Mouse (Mus musculus): ENCODE data around the gene Gm2a. TPM values are rescaled to one million over a fixed set of nuclear protein-coding genes. Genes with fewer than 3 reads are reported as not detected.

The Gm2a gene
- polyA plus RNA-seq, 1 experiment from 2014 or later = 32.6 TPM

GRCm38 (mm10) chr11:55116004-55116403 lies 18.1 kb downstream of the Gm2a start:
- Histone ChIP-seq H3K9me3 (replicated peaks; ENCODE audit: control insufficient read depth, low read length) (no peaks in the 10 kb centered on the region), H3K36me3 (ENCODE audit: control insufficient read depth, insufficient read depth) (no peaks in the 10 kb centered on the region), H3K27me3 (ENCODE audit: control insufficient read depth, insufficient read depth, low read depth, low read length) (no peaks in the 10 kb centered on the region), H3K4me3 (ENCODE audit: low read depth, low read length) (no peak overlapping the region), H3K27ac (ENCODE audit: low read length) (no peak overlapping the region), H3K4me1 (ENCODE audit: control insufficient read depth, low read depth, low read length) (no peaks in the 10 kb centered on the region; the same call in 1 of the 2 replicates), H3K4me2 (ENCODE audit: low read depth, low read length) (no peak overlapping the region), H3K9ac (ENCODE audit: low read depth, low read length) (no peak overlapping the region)
- no peak for ATAC-seq (ENCODE audit: low read depth)
- WGBS (ENCODE audit: insufficient replicate concordance) = 57% methylated on average over 3 of the region's 3 CpGs

DNA sequence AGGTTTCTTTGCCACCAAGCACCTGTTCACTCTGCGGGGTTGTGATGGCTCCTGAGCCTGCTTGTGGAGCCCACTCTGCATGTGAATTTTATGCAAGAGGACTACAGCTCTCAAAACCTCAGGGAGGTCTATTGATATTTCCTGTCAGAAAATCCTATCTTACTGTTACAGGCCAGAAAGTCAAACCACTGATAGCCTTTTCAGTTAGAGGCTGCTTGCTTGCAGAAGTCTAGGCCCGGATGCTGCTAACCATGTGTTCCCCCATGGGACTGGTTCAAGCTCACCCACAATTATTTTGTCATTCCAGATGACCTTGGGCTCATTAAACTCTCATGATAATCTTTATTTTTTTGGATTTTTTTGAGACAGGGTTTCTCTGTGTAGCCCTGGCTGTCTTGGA lies 19.1 kb downstream of the Gm2a start:
- Histone ChIP-seq H3K9ac (ENCODE audit: low read depth, low read length) (no peak overlapping the region), H3K27me3 (ENCODE audit: control insufficient read depth, insufficient read depth, low read depth, low read length) (no peaks in the 10 kb centered on the region), H3K9me3 (replicated peaks; ENCODE audit: control insufficient read depth, low read length) (no peaks in the 10 kb centered on the region), H3K4me3 (ENCODE audit: low read depth, low read length) (no peak overlapping the region), H3K4me2 (ENCODE audit: low read depth, low read length) (no peak overlapping the region), H3K4me1 (ENCODE audit: control insufficient read depth, low read depth, low read length) (no peaks in the 10 kb centered on the region; the same call in 1 of the 2 replicates), H3K27ac (ENCODE audit: low read length) (no peak overlapping the region), H3K36me3 (ENCODE audit: control insufficient read depth, insufficient read depth) (no peaks in the 10 kb centered on the region)
- ATAC-seq (ENCODE audit: low read depth) = no peak
- WGBS (ENCODE audit: insufficient replicate concordance) = 30% methylated on average over 2 of the region's 2 CpGs

- Histone ChIP-seq H3K4me2 (ENCODE audit: low read depth, low read length) (no peak overlapping the region), H3K9ac (ENCODE audit: low read depth, low read length) (no peak overlapping the region), H3K4me1 (ENCODE audit: control insufficient read depth, low read depth, low read length) (no peaks in the 10 kb centered on the region; the same call in 1 of the 2 replicates), H3K27me3 (ENCODE audit: control insufficient read depth, insufficient read depth, low read depth, low read length) (no peaks in the 10 kb centered on the region), H3K27ac (ENCODE audit: low read length) (no peak overlapping the region; the same call in 1 of the 2 replicates), H3K9me3 (replicated peaks; ENCODE audit: control insufficient read depth, low read length) (no peaks in the 10 kb centered on the region), H3K4me3 (ENCODE audit: low read depth, low read length) (no peak overlapping the region), H3K36me3 (ENCODE audit: control insufficient read depth, insufficient read depth) (no peaks in the 10 kb centered on the region)
- no peak for ATAC-seq (ENCODE audit: low read depth)
Observed at GRCm38 (mm10) chr11:55120279-55120678, 22.4 kb downstream of the Gm2a start.

DNA sequence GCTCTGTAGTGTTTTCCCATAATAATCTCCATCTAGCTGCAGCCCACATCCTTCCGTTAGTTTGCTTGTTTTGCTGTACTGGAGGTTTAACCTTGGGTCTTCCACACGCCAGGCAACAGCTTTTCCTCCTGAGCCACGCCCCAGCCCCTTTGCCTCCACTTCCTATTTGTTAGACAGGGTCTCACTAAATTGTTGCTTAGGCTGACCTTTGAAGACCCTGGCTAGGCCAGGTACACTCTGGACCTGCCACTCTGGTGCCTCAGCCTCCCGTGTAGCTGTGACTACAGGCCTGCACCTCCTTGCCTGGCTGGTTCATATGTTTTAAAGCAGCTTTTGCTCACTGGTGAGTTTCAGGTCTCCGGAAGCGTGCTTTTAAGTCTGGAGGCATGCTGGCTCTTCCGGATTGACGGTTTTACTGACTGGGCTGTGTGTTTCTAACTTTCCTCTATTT lies 22.9 kb downstream of the Gm2a start:
- H3K4me3 ChIP-seq (ENCODE audit: low read depth, low read length) = no peak overlapping the region
- no peaks in the 10 kb centered on the region for H3K27me3 ChIP-seq (ENCODE audit: control insufficient read depth, insufficient read depth, low read depth, low read length)
- no peaks in the 10 kb centered on the region for H3K36me3 ChIP-seq (ENCODE audit: control insufficient read depth, insufficient read depth)
- no peaks in the 10 kb centered on the region; the same call in 1 of the 2 replicates for H3K4me1 ChIP-seq (ENCODE audit: control insufficient read depth, low read depth, low read length)
- no peaks in the 10 kb centered on the region for H3K9me3 ChIP-seq (replicated peaks; ENCODE audit: control insufficient read depth, low read length)
- 33% methylated on average over 8 of the region's 8 CpGs for WGBS (ENCODE audit: insufficient replicate concordance)
- H3K27ac ChIP-seq (ENCODE audit: low read length) = peak overlapping the region; percentile 18
- 0 out of 2 replicates have a peak, but pooled peaks have one; percentile 16 for ATAC-seq (ENCODE audit: low read depth)
- no peak overlapping the region for H3K4me2 ChIP-seq (ENCODE audit: low read depth, low read length)
- no peak overlapping the region for H3K9ac ChIP-seq (ENCODE audit: low read depth, low read length)

DNA sequence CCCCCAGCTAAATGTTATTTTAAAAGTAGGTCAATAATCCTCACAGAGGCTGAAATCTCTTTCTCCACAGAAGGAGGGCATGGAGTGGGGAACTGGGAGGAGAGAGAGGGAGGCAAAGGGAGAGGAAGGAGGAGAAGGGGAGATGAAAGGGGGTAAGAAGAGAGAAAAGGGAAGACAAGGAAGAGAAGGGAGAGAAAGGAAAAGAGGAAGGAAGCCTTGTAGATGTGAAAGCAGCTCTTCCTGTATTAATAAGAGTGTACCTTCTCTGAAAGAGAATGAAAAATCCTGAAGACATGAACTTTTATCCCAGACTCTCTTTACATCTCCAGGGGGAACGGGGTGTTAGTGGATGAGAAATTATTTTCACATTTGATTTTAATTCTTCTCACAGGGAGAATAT lies 23.5 kb downstream of the Gm2a start:
- Histone ChIP-seq H3K4me2 (ENCODE audit: low read depth, low read length) (no peak overlapping the region), H3K9me3 (replicated peaks; ENCODE audit: control insufficient read depth, low read length) (no peaks in the 10 kb centered on the region), H3K4me3 (ENCODE audit: low read depth, low read length) (no peak overlapping the region), H3K27me3 (ENCODE audit: control insufficient read depth, insufficient read depth, low read depth, low read length) (no peaks in the 10 kb centered on the region), H3K4me1 (ENCODE audit: control insufficient read depth, low read depth, low read length) (no peaks in the 10 kb centered on the region; the same call in 1 of the 2 replicates), H3K9ac (ENCODE audit: low read depth, low read length) (no peak overlapping the region), H3K27ac (ENCODE audit: low read length) (peak overlapping the region; percentile 13), H3K36me3 (ENCODE audit: control insufficient read depth, insufficient read depth) (no peaks in the 10 kb centered on the region)
- 59% methylated on average over 1 of the region's 1 CpGs for WGBS (ENCODE audit: insufficient replicate concordance)
- ATAC-seq (ENCODE audit: low read depth) = no peak

GRCm38 (mm10) chr11:55126663-55127062 lies 28.7 kb downstream of the Gm2a start:
- 31% methylated on average over 3 of the region's 3 CpGs for WGBS (ENCODE audit: insufficient replicate concordance)
- no peaks in the 10 kb centered on the region for H3K27me3 ChIP-seq (ENCODE audit: control insufficient read depth, insufficient read depth, low read depth, low read length)
- no peak overlapping the region for H3K4me3 ChIP-seq (ENCODE audit: low read depth, low read length)
- H3K27ac ChIP-seq (ENCODE audit: low read length) = no peak overlapping the region
- no peak overlapping the region for H3K9ac ChIP-seq (ENCODE audit: low read depth, low read length)
- peaks cover 6% of the 10 kb centered on the region for H3K4me1 ChIP-seq (ENCODE audit: control insufficient read depth, low read depth, low read length)
- no peaks in the 10 kb centered on the region for H3K9me3 ChIP-seq (replicated peaks; ENCODE audit: control insufficient read depth, low read length)
- ATAC-seq (ENCODE audit: low read depth) = peak; percentile 59
- no peak overlapping the region for H3K4me2 ChIP-seq (ENCODE audit: low read depth, low read length)
- no peaks in the 10 kb centered on the region for H3K36me3 ChIP-seq (ENCODE audit: control insufficient read depth, insufficient read depth)

GRCm38 (mm10) chr11:55127937-55128336 lies 30.0 kb downstream of the Gm2a start:
- Histone ChIP-seq H3K9me3 (replicated peaks; ENCODE audit: control insufficient read depth, low read length) (no peaks in the 10 kb centered on the region), H3K27ac (ENCODE audit: low read length) (no peak overlapping the region), H3K4me2 (ENCODE audit: low read depth, low read length) (no peak overlapping the region), H3K27me3 (ENCODE audit: control insufficient read depth, insufficient read depth, low read depth, low read length) (no peaks in the 10 kb centered on the region), H3K9ac (ENCODE audit: low read depth, low read length) (no peak overlapping the region), H3K4me3 (ENCODE audit: low read depth, low read length) (no peak overlapping the region), H3K4me1 (ENCODE audit: control insufficient read depth, low read depth, low read length) (peaks cover 6% of the 10 kb centered on the region), H3K36me3 (ENCODE audit: control insufficient read depth, insufficient read depth) (no peaks in the 10 kb centered on the region)
- ATAC-seq (ENCODE audit: low read depth) = no peak
- WGBS (ENCODE audit: insufficient replicate concordance) = 46% methylated on average over 6 of the region's 6 CpGs

- no peak overlapping the region for H3K4me3 ChIP-seq (ENCODE audit: low read depth, low read length)
- WGBS (ENCODE audit: insufficient replicate concordance) = 41% methylated on average over 3 of the region's 3 CpGs
- H3K9me3 ChIP-seq (replicated peaks; ENCODE audit: control insufficient read depth, low read length) = no peaks in the 10 kb centered on the region
- H3K36me3 ChIP-seq (ENCODE audit: control insufficient read depth, insufficient read depth) = no peaks in the 10 kb centered on the region
- H3K9ac ChIP-seq (ENCODE audit: low read depth, low read length) = no peak overlapping the region
- no peaks in the 10 kb centered on the region for H3K27me3 ChIP-seq (ENCODE audit: control insufficient read depth, insufficient read depth, low read depth, low read length)
- no peak overlapping the region for H3K4me2 ChIP-seq (ENCODE audit: low read depth, low read length)
- peaks cover 6% of the 10 kb centered on the region for H3K4me1 ChIP-seq (ENCODE audit: control insufficient read depth, low read depth, low read length)
- no peak for ATAC-seq (ENCODE audit: low read depth)
- H3K27ac ChIP-seq (ENCODE audit: low read length) = no peak overlapping the region
Observed at GRCm38 (mm10) chr11:55128411-55128810, 30.5 kb downstream of the Gm2a start.

DNA sequence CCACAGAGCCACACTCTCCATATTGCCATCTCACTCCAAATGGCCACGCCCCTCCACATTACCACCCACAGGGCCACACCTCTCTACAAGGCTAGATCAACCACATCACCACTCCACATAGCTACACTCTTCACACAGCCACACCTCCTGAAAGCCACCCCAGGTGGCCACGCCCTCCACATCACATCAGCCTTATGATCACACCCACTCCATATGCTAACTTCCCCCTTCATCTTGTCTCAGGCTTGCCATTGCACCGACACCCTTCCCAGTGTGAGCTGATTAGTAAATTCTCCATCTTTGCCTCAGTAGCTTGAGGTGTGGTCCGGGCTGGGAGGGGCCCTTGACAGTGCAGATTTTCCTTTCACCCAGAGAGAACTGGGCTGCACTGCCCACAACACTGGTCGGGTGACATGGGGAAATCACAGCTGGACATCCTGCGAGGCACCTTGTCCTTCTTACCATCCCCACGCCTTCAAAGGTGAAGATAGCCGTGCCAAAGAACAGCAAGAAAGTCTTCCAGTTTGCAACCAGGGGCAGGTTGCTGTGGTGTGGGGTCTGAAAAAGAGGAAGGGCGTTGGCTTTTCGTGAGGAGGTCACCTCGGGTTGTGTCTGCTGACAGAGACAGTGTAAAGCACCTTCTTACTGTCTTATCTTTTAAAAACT lies 33.3 kb downstream of the Gm2a start:
- H3K9ac ChIP-seq (ENCODE audit: low read depth, low read length) = no peak overlapping the region
- H3K4me1 ChIP-seq (ENCODE audit: control insufficient read depth, low read depth, low read length) = peaks cover 6% of the 10 kb centered on the region
- H3K4me3 ChIP-seq (ENCODE audit: low read depth, low read length) = no peak overlapping the region
- WGBS (ENCODE audit: insufficient replicate concordance) = 35% methylated on average over 11 of the region's 11 CpGs
- no peak overlapping the region for H3K4me2 ChIP-seq (ENCODE audit: low read depth, low read length)
- no peaks in the 10 kb centered on the region for H3K36me3 ChIP-seq (ENCODE audit: control insufficient read depth, insufficient read depth)
- H3K27ac ChIP-seq (ENCODE audit: low read length) = no peak overlapping the region
- ATAC-seq (ENCODE audit: low read depth) = peak; percentile 59
- H3K9me3 ChIP-seq (replicated peaks; ENCODE audit: control insufficient read depth, low read length) = no peaks in the 10 kb centered on the region
- H3K27me3 ChIP-seq (ENCODE audit: control insufficient read depth, insufficient read depth, low read depth, low read length) = no peaks in the 10 kb centered on the region
